Mouse (Mus musculus): ENCODE measurements around the gene Cpsf4l. TPM values are rescaled to one million over a fixed set of nuclear protein-coding genes. Genes with fewer than 3 reads are reported as not detected.
A peak's percentile ranks its signal among the peaks of the same experiment; 100 is the strongest.

The Cpsf4l gene
- polyA plus RNA-seq, 1 experiment from 2014 or later: 0.22 TPM

DNA sequence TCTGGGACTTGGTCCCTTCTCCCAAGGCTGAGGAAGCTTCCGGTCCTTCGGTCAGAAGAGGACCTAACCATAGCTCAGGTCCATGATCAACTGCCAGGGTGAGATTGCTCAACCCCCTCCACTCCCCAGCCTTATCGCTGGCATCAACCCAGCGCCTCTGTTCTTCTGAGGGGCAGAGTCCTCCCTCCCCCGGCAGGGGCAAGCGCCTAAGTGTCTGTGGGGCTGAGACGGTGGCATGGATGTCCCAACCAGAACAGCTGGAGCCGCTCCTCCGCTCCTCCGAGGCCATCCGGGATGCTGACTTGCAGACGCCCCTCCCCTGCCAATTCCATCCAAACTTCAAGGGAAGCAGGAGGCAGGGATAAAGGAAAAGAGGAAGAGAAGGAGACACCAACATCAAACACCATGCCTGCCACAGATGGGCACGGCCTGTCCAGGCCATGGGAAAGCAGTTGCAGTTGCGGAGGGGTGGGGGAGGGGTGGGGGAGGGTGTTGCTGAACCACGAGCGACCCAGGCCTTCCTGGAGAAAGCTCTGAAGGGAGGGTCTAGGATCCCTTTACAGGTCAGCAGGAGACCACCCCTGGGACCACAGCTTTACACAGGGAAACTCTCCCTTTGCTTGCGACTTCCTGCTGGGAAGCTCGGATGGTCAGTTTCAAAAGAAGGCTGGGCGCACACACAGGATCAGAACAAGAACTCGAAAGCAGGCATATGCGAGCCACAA lies 39.1 kb upstream of the Cpsf4l start:
- peak overlapping the region; percentile 76 for H3K4me2 ChIP-seq
- no peaks in the 10 kb centered on the region for H3K36me3 ChIP-seq (replicated peaks)
- no peaks in the 10 kb centered on the region for H3K27me3 ChIP-seq (replicated peaks)
- H3K9me3 ChIP-seq: no peaks in the 10 kb centered on the region
- H3K4me3 ChIP-seq: peak overlapping the region; percentile 80
- WGBS: 10% methylated on average over 21 of the region's 21 CpGs
- ATAC-seq (replicated peaks): no peak
- peaks cover 46% of the 10 kb centered on the region for H3K4me1 ChIP-seq
- H3K9ac ChIP-seq: peak overlapping the region; percentile 92
- peak overlapping the region; percentile 93 for H3K27ac ChIP-seq

- Histone ChIP-seq H3K4me1 (peaks cover 46% of the 10 kb centered on the region), H3K9me3 (no peaks in the 10 kb centered on the region), H3K4me2 (peak overlapping the region; percentile 76), H3K36me3 (replicated peaks) (no peaks in the 10 kb centered on the region), H3K27me3 (replicated peaks) (no peaks in the 10 kb centered on the region), H3K27ac (no peak overlapping the region), H3K4me3 (no peak overlapping the region), H3K9ac (no peak overlapping the region)
- 83% methylated on average over 11 of the region's 11 CpGs for WGBS
- ATAC-seq (replicated peaks): no peak
Observed at GRCm38 (mm10) chr11:113747725-113748380, 38.0 kb upstream of the Cpsf4l start.

- Histone ChIP-seq H3K9ac (no peak overlapping the region), H3K9me3 (no peaks in the 10 kb centered on the region), H3K27ac (no peak overlapping the region), H3K4me2 (no peak overlapping the region), H3K4me3 (no peak overlapping the region), H3K4me1 (peaks cover 42% of the 10 kb centered on the region), H3K27me3 (replicated peaks) (no peaks in the 10 kb centered on the region), H3K36me3 (replicated peaks) (no peaks in the 10 kb centered on the region)
- no peak for ATAC-seq (replicated peaks)
- WGBS: 73% methylated on average over 16 of the region's 16 CpGs
Observed at GRCm38 (mm10) chr11:113747056-113747455, 37.2 kb upstream of the Cpsf4l start.

- H3K27me3 ChIP-seq (replicated peaks): no peaks in the 10 kb centered on the region
- no peak overlapping the region for H3K4me2 ChIP-seq
- no peak overlapping the region for H3K27ac ChIP-seq
- no peaks in the 10 kb centered on the region for H3K36me3 ChIP-seq (replicated peaks)
- H3K9me3 ChIP-seq: no peaks in the 10 kb centered on the region
- ATAC-seq (replicated peaks): no peak
- no peak overlapping the region for H3K4me3 ChIP-seq
- peaks cover 39% of the 10 kb centered on the region for H3K4me1 ChIP-seq
- 77% methylated on average over 4 of the region's 4 CpGs for WGBS
- H3K9ac ChIP-seq: no peak overlapping the region
Observed at GRCm38 (mm10) chr11:113745961-113746360, 36.1 kb upstream of the Cpsf4l start.

DNA sequence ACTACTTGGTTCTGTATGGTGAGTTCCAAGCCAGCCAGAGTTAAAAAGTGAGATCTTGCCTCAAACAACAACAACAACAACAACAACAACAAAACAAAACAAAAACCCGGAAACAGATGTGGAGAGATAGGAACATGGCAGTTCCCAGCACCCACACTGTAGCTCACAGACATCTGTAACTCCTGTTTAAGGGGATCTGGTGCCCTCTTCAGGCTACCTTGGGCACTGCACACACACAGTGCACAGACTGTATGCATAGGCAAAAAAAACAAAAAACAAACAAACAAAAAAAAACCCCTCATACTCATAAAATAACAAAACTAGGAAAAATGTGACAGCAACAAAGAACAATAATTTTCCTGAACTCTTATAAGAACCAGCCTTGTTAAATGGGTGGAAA lies 33.2 kb upstream of the Cpsf4l start:
- Histone ChIP-seq H3K27ac (no peak overlapping the region), H3K27me3 (replicated peaks) (no peaks in the 10 kb centered on the region), H3K9me3 (no peaks in the 10 kb centered on the region), H3K4me3 (no peak overlapping the region), H3K36me3 (replicated peaks) (no peaks in the 10 kb centered on the region), H3K4me2 (no peak overlapping the region), H3K4me1 (peaks cover 18% of the 10 kb centered on the region), H3K9ac (no peak overlapping the region)
- no peak for ATAC-seq (replicated peaks)
- WGBS: 91% methylated on average over 1 of the region's 1 CpGs

DNA sequence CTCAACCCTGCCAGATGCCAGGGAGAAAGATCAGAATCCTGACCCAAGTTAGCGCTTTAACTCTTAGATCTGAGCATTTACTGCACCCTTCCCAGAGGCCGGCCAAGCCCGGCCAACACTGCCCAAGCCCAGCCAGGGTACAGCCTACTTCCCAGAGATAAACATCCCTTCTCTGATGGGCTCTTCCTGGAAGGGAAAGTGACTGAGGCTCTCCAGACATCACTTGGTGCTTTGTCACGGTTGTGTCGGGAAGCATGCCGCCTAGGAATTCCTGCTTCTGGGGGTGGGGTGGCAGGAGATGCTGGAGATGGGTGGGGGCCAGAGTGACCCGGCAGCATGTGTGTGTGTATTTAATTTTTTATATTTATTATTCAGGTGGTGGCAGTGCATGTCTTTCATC lies 30.3 kb upstream of the Cpsf4l start:
- H3K27me3 ChIP-seq (replicated peaks): no peaks in the 10 kb centered on the region
- no peak for ATAC-seq (replicated peaks)
- WGBS: 89% methylated on average over 7 of the region's 7 CpGs
- no peak overlapping the region for H3K27ac ChIP-seq
- no peak overlapping the region for H3K9ac ChIP-seq
- no peaks in the 10 kb centered on the region for H3K36me3 ChIP-seq (replicated peaks)
- H3K4me3 ChIP-seq: no peak overlapping the region
- no peaks in the 10 kb centered on the region for H3K9me3 ChIP-seq
- peaks cover 7% of the 10 kb centered on the region for H3K4me1 ChIP-seq
- no peak overlapping the region for H3K4me2 ChIP-seq

GRCm38 (mm10) chr11:113739213-113739612 lies 29.4 kb upstream of the Cpsf4l start:
- Histone ChIP-seq H3K9ac (no peak overlapping the region), H3K27ac (no peak overlapping the region), H3K4me1 (peaks cover 7% of the 10 kb centered on the region), H3K4me2 (no peak overlapping the region), H3K27me3 (replicated peaks) (no peaks in the 10 kb centered on the region), H3K36me3 (replicated peaks) (no peaks in the 10 kb centered on the region), H3K9me3 (no peaks in the 10 kb centered on the region), H3K4me3 (no peak overlapping the region)
- WGBS: 76% methylated on average over 8 of the region's 8 CpGs
- no peak for ATAC-seq (replicated peaks)

GRCm38 (mm10) chr11:113737912-113738311 lies 28.1 kb upstream of the Cpsf4l start:
- Histone ChIP-seq H3K36me3 (replicated peaks) (no peaks in the 10 kb centered on the region), H3K9ac (no peak overlapping the region), H3K27ac (no peak overlapping the region), H3K4me3 (no peak overlapping the region), H3K9me3 (no peaks in the 10 kb centered on the region), H3K4me2 (no peak overlapping the region), H3K4me1 (peaks cover 10% of the 10 kb centered on the region), H3K27me3 (replicated peaks) (no peaks in the 10 kb centered on the region)
- no peak for ATAC-seq (replicated peaks)
- 72% methylated on average over 8 of the region's 8 CpGs for WGBS

GRCm38 (mm10) chr11:113737553-113737854 lies 27.7 kb upstream of the Cpsf4l start:
- no peaks in the 10 kb centered on the region for H3K36me3 ChIP-seq (replicated peaks)
- H3K4me2 ChIP-seq: no peak overlapping the region
- ATAC-seq (replicated peaks): no peak
- H3K27me3 ChIP-seq (replicated peaks): no peaks in the 10 kb centered on the region
- no peak overlapping the region for H3K4me3 ChIP-seq
- H3K27ac ChIP-seq: no peak overlapping the region
- no peaks in the 10 kb centered on the region for H3K9me3 ChIP-seq
- no peak overlapping the region for H3K9ac ChIP-seq
- H3K4me1 ChIP-seq: peaks cover 10% of the 10 kb centered on the region
- WGBS: 83% methylated on average over 3 of the region's 3 CpGs

- no peak overlapping the region for H3K4me3 ChIP-seq
- no peak overlapping the region for H3K4me2 ChIP-seq
- no peaks in the 10 kb centered on the region for H3K9me3 ChIP-seq
- no peaks in the 10 kb centered on the region for H3K36me3 ChIP-seq (replicated peaks)
- H3K9ac ChIP-seq: no peak overlapping the region
- no peak overlapping the region for H3K27ac ChIP-seq
- H3K4me1 ChIP-seq: peaks cover 10% of the 10 kb centered on the region
- H3K27me3 ChIP-seq (replicated peaks): no peaks in the 10 kb centered on the region
- WGBS: 83% methylated on average over 11 of the region's 11 CpGs
- ATAC-seq (replicated peaks): no peak
Observed at GRCm38 (mm10) chr11:113736848-113737552, 27.2 kb upstream of the Cpsf4l start.

DNA sequence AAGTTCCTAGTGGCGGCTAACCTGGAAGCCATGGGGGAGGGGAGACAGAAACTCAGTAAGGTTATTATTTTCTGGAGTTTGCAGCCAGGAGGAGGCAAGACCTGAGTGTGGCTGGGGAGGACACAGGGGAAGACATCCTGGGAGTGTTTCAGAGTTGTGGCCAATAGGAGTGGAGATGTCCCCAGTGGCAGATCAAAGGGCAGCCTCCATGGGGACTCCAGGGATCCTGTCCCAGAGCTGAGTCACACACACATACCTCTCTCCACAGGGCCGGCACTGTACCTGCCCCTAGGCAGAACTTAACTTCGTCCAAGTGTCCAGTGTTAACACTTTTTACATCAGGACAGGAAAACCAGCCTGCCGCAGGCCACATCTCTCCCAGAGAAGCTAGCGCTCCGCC lies 25.3 kb upstream of the Cpsf4l start:
- Histone ChIP-seq H3K4me2 (no peak overlapping the region), H3K4me1 (peaks cover 10% of the 10 kb centered on the region), H3K4me3 (no peak overlapping the region), H3K27ac (no peak overlapping the region), H3K9me3 (no peaks in the 10 kb centered on the region), H3K27me3 (replicated peaks) (no peaks in the 10 kb centered on the region), H3K36me3 (replicated peaks) (no peaks in the 10 kb centered on the region), H3K9ac (no peak overlapping the region)
- no peak for ATAC-seq (replicated peaks)
- WGBS: 76% methylated on average over 6 of the region's 6 CpGs

DNA sequence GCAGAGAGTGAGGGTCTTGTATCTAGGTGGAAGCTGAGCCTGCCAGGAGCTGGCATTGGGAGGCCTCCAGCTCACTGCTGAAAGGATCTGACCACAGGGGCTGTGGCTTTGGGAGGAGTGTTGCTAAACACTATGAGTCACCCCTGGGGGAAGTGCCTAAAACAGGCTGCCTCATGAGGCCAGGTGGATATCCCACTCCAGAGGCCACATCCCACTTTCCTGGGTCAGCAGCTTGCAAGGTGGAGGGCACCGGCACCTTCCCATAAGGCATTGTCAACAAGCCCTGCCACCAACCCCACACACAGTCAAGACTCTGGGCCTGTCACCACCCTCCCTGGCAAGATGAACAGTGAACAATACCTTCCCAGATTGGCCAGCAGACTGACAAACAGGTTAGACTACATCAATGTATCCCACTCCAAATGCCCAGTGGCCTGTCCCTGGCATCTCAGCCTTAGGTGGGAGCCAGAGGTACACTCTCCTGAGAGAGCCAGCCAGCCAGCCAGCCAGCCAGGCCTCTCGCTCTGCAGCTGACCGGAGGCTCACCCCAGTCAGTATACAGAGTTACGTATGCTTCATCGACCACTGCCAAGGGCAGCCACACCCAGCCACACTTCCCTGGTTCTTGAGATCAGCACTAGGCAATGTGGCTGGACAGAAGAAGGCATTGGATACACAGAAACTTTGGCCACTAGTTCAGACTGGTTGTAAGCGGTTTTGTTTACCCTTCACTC lies 24.0 kb upstream of the Cpsf4l start:
- Histone ChIP-seq H3K9ac (no peak overlapping the region), H3K27me3 (replicated peaks) (no peaks in the 10 kb centered on the region), H3K27ac (no peak overlapping the region), H3K9me3 (no peaks in the 10 kb centered on the region), H3K4me3 (no peak overlapping the region), H3K4me2 (no peak overlapping the region), H3K36me3 (replicated peaks) (peaks cover 1% of the 10 kb centered on the region), H3K4me1 (peaks cover 10% of the 10 kb centered on the region)
- ATAC-seq (replicated peaks): no peak
- WGBS: 62% methylated on average over 6 of the region's 6 CpGs
